Mouse (Mus musculus) intestine, postnatal 0 days (tissue): Measurements from ENCODE around the gene Pfdn6. TPM values are rescaled to one million over a fixed set of nuclear protein-coding genes. Genes with fewer than 3 reads are reported as not detected.

ENCODE experiments used
- ATAC-seq: fragments of 200-750 bp; cut with Nextera tagmentation; 2 replicates; pipeline ENCODE4 v1.8.0; 2017; ENCODE audit warnings: mild to moderate bottlenecking, moderate TSS enrichment, moderate library complexity
- H3K27ac ChIP-seq: fragments of 300-500 bp; sonication (generic); 2 replicates; pipeline ENCODE4 v1.5.1; 2014; ENCODE audit warnings: mild to moderate bottlenecking, low read depth, low read length, moderate library complexity
- H3K27me3 ChIP-seq: fragments of 300-500 bp; sonication (generic); replicated peaks from 2 replicates; pipeline ENCODE4 v1.6.1; 2014; ENCODE audit warnings: low read length, mixed read lengths; ENCODE audit not compliant: control insufficient read depth, insufficient read depth
- H3K36me3 ChIP-seq: fragments of 300-500 bp; sonication (generic); 2 replicates; pipeline ENCODE4 v1.6.1; 2014; ENCODE audit warnings: mild to moderate bottlenecking, moderate library complexity; ENCODE audit not compliant: control insufficient read depth, insufficient read depth
- H3K4me1 ChIP-seq: fragments of 300-500 bp; sonication (generic); replicated peaks from 2 replicates; pipeline ENCODE4 v1.6.1; 2014; ENCODE audit warnings: antibody characterized with exemption, low read length, mixed read lengths; ENCODE audit not compliant: control insufficient read depth, insufficient read depth
- H3K4me2 ChIP-seq: fragments of 300-500 bp; sonication (generic); replicated peaks from 2 replicates; pipeline ENCODE4 v1.6.1; 2014; ENCODE audit warnings: low read depth, mild to moderate bottlenecking, moderate library complexity
- H3K4me3 ChIP-seq: fragments of 300-500 bp; sonication (generic); 2 replicates; pipeline ENCODE4 v1.5.1; 2014; ENCODE audit warnings: low read depth, low read length
- H3K9ac ChIP-seq: fragments of 300-500 bp; sonication (generic); 2 replicates; pipeline ENCODE4 v1.6.1; 2014; ENCODE audit warnings: mild to moderate bottlenecking, low read depth, low read length
- H3K9me3 ChIP-seq: fragments of 300-500 bp; sonication (generic); 2 replicates; pipeline ENCODE4 v1.6.1; 2016; ENCODE audit warnings: mixed run types; ENCODE audit not compliant: control insufficient read depth
- CTCF ChIP-seq: sonication (generic); IDR thresholded peaks from 2 replicates; pipeline ENCODE4 v1.5.1; 2016; ENCODE audit warnings: low read depth, mild to moderate bottlenecking, control low read depth, antibody characterized with exemption, moderate library complexity
- WGBS: fragments of 180-500 bp; shearing (Covaris S2); extraction: QIAGEN DNeasy Blood & Tissue Kit; methylation state at CpG from one replicate; pipeline ENCODE4 v1.1.7; 2014; 5-methylcytosine and 5-hydroxymethylcytosine counted together
- polyA plus RNA-seq: library from polyadenylated mRNA; unstranded; fragments of >200 nt; fragmentation: Nextera tagmentation; extraction: Ambion mirVana; gene quantifications from 2 replicates; pipeline ENCODE4 v1.2.1, GENCODE M21; 2015

The Pfdn6 gene
- polyA plus RNA-seq, 1 experiment from 2014 or later: 116 TPM

GRCm38 (mm10) chr17:33913264-33913663 lies 26.9 kb downstream of the Pfdn6 start:
- Histone ChIP-seq H3K4me3 (no peak overlapping the region), H3K9ac (no peak overlapping the region), H3K27me3 (no peaks in the 10 kb centered on the region), H3K27ac (0 out of 2 replicates have a peak overlapping the region, but pooled peaks have one; percentile 21), H3K4me2 (no peak overlapping the region), H3K4me1 (peaks cover 4% of the 10 kb centered on the region; the same call in 1 of the 2 replicates), H3K36me3 (peaks cover 53% of the 10 kb centered on the region), H3K9me3 (no peaks in the 10 kb centered on the region)
- WGBS: 89% methylated on average over 10 of the region's 10 CpGs
- ATAC-seq: no peak
- no peak for TF ChIP-seq CTCF

- H3K36me3 ChIP-seq: peaks cover 43% of the 10 kb centered on the region
- H3K4me2 ChIP-seq: no peak overlapping the region
- no peak for TF ChIP-seq CTCF
- no peak overlapping the region for H3K9ac ChIP-seq
- 89% methylated on average over 28 of the region's 28 CpGs for WGBS
- peaks cover 4% of the 10 kb centered on the region; the same call in 1 of the 2 replicates for H3K4me1 ChIP-seq
- ATAC-seq: no peak
- no peaks in the 10 kb centered on the region for H3K27me3 ChIP-seq
- no peak overlapping the region for H3K4me3 ChIP-seq
- H3K27ac ChIP-seq: no peak overlapping the region
- no peaks in the 10 kb centered on the region for H3K9me3 ChIP-seq
Observed at GRCm38 (mm10) chr17:33911813-33912414, 28.2 kb downstream of the Pfdn6 start.

- H3K4me3 ChIP-seq: no peak overlapping the region
- no peak for ATAC-seq
Observed at GRCm38 (mm10) chr17:33911052-33911812, 28.9 kb downstream of the Pfdn6 start.

GRCm38 (mm10) chr17:33910346-33911051 lies 29.6 kb downstream of the Pfdn6 start:
- no peak for ATAC-seq
- peak; percentile 54 for TF ChIP-seq CTCF
- WGBS: 43% methylated on average over 11 of the region's 11 CpGs
- Histone ChIP-seq H3K9ac (peak overlapping the region; percentile 72; the same call in 1 of the 2 replicates), H3K27me3 (no peaks in the 10 kb centered on the region), H3K4me3 (peak overlapping the region; percentile 60), H3K36me3 (peaks cover 42% of the 10 kb centered on the region), H3K4me1 (0 out of 2 replicates have a peak, but pooled peaks cover 4% of the 10 kb centered on the region), H3K9me3 (no peaks in the 10 kb centered on the region), H3K4me2 (peak overlapping the region; percentile 90), H3K27ac (peak overlapping the region; percentile 92)

More at GRCm38 (mm10) chr17:33911052-33911812, 28.9 kb downstream of the Pfdn6 start:
- no peaks in the 10 kb centered on the region for H3K9me3 ChIP-seq
- no peak overlapping the region for H3K4me2 ChIP-seq
- peaks cover 42% of the 10 kb centered on the region for H3K36me3 ChIP-seq
- H3K27ac ChIP-seq: no peak overlapping the region
- H3K27me3 ChIP-seq: no peaks in the 10 kb centered on the region
- TF ChIP-seq CTCF: no peak
- 0 out of 2 replicates have a peak, but pooled peaks cover 4% of the 10 kb centered on the region for H3K4me1 ChIP-seq
- 92% methylated on average over 31 of the region's 31 CpGs for WGBS
- no peak overlapping the region for H3K9ac ChIP-seq

GRCm38 (mm10) chr17:33909869-33910250 lies 30.3 kb downstream of the Pfdn6 start:
- Histone ChIP-seq H3K9me3 (no peaks in the 10 kb centered on the region), H3K4me2 (peak overlapping the region; percentile 90), H3K9ac (peak overlapping the region; percentile 72), H3K4me3 (peak overlapping the region; percentile 60), H3K36me3 (peaks cover 39% of the 10 kb centered on the region), H3K27ac (peak overlapping the region; percentile 92), H3K4me1 (0 out of 2 replicates have a peak, but pooled peaks cover 4% of the 10 kb centered on the region), H3K27me3 (no peaks in the 10 kb centered on the region)
- TF ChIP-seq CTCF: no peak
- WGBS: under 1% methylated on average over 14 of the region's 14 CpGs
- ATAC-seq: peak; percentile 4
